Mouse (Mus musculus) retina, adult 2 months (tissue): ENCODE data around the gene Sox5.

Source experiments
- DNase-seq: peaks from one replicate; pipeline ENCODE4 v3.0.0-alpha.2; 2012; ENCODE audit warnings: low read depth, low spot score

Sox5 gene

DNA sequence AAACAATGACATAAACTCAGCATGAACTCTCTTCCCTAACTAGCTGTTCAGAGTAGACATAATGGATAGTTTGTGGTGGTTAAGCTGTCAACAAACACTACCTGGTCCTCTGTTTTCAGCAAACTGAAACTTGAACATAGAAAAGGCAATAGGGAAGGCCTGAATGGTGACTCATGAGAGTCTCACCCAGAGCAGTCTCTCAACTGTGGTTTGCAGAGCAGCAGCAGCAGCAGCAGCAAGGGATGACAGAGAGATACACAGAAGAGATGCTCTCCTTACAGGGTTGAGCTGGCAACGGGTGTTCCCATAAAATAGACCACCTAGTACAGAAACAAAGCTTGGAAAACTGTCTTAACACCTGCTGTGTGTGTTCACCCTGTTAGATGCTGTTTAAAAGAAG lies 661.8 kb downstream of the Sox5 start:
- DNase-seq = no peak

DNA sequence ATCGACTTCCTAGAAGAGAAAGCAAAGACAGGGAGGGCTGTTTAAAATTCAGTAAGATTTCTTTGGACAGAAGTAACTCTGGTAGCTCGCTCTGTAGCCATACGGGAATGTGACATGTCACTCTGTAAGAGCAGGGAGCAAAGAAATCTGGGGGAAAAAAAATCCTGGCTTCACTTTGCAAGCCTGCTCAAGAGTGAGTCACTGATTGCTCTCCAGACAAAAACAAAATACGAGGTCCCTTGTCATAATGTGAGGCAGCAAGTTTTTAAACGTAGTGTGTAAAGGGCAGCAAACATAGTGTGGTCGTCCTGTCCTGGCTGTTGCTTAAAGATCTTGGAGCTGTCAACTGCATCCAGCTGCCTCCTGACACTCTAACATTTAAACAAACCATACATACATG lies 665.1 kb downstream of the Sox5 start:
- DNase-seq = no peak

DNA sequence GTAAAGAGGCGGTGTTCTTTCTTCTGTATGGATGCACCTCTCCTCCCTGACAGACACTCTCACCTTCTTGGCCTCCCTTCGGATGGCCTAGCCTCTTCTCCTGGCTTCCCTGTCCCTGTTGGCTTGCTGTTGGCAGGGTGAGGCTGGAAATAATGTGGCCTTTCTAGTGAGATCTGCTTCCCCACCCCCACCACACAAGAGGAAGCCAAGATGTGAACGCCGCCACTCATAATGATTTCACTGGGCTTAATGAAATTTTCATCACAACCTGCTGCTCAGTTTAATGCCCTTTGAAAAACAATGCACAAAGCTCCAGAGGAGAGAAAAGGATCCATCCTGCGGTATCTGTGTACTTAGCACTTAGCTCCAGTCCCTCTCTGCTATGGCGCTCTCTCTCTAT lies 670.2 kb downstream of the Sox5 start:
- DNase-seq = no peak

DNA sequence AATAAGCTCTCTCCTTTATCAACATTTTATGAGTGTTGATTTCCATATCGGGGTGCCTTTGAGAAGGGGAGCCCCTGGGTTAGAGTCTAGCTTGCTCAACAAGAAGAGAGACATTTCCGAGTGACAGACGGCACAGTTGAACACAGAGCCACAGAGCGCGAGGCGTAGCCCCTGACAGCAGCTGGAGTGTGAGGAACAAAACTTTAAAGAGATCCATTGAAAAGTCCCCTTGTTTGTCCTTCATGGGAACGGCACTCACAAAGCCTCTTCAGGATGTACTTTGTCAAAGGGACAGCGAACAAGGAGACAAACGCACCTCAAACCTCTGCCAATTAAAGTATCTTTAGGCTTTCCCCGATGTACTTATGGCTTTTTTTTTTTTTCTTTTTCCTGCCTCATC lies 674.9 kb downstream of the Sox5 start:
- no peak for DNase-seq

DNA sequence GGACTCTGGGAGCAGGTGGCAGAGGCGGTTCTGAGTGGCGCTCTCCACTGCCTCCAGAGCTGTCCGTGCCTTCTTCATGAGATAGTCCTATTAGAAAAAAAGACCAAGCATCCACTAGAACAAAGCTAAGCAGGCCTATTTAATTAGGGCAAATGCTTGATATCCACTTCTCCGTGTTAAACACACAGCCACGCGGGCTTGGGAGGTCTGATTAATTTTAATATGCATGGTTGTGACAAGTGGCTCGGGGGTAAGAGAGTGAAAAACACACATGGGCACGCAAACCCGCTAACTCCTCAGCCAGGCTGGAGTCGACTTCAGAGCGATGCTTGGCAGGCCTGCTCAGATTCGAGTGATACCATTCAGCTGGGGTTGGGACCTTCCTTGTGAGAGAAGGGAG lies 676.1 kb downstream of the Sox5 start:
- no peak for DNase-seq

DNA sequence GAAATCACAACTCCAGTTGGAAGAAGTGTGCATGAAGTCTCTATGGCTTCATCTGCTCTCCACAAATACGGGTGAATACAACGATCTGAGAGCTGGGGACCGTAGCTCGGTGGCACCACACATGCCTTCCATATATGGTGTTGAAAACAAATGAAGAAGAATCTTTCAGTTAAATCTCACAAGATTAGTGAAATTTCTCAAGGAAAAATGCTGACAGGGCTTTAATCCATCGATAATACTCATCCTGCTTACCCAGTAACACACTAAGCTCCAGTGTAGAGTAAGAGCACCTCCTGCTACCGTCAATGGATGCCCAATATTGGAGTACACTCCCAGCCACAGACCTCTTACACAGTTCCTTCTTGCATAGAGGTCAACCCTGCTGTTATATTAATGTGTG lies 678.2 kb downstream of the Sox5 start:
- DNase-seq = no peak

DNA sequence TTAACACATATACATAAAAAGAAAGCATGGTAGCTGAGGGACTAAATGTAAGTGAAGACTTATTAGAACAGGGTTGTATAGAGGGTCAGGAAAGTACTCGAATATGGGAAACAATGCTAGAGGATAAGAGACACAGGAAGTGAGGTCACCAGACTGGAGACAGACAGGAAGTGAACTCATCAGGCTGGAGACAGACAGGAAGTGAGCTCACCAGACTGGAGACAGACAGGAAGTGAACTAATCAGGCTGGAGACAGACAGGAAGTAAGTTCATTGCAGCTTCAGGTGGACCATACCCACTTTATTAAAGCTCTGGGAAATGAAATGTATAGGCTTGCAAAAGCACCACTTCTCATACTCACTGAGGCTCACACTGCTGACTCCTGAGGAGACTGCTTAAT lies 680.9 kb downstream of the Sox5 start:
- DNase-seq = no peak

DNA sequence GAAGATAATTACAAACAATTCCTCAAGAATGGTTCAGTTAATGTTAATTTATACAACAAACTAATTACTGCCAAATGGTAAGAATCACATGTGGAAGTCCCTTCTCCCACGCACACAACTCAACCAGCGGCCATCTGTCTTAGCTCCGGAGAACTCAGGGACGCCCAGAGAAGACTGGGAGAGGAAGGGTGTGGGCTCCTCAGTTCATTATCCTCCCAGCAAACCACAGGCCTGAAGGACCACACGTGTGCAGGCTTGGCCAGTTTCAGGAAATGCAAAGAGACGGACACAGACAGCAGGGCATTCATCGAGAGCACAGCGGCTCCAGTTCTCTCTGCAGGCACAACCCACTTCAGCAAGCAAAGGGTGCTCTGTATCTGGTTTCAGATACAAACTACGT lies 683.7 kb downstream of the Sox5 start:
- DNase-seq = no peak

DNA sequence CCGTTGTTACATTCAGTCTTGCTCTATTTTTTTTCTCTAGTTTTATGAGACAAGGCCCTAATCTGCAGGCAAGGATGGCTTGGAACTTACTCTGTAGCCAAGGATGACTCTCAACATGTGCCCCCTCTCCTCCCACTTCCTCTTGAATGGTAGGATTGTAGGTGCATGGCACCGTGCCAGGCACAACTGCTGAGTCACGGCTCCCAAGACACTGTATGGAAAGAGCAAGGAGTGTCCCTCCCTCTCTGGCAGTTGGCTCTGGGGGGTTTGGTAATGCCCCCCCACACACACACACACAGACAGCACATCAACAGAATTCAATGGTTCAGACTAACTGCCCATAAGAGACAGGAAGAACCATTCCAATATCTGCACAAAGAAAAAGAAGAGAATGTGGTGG lies 693.5 kb downstream of the Sox5 start:
- DNase-seq = no peak

DNA sequence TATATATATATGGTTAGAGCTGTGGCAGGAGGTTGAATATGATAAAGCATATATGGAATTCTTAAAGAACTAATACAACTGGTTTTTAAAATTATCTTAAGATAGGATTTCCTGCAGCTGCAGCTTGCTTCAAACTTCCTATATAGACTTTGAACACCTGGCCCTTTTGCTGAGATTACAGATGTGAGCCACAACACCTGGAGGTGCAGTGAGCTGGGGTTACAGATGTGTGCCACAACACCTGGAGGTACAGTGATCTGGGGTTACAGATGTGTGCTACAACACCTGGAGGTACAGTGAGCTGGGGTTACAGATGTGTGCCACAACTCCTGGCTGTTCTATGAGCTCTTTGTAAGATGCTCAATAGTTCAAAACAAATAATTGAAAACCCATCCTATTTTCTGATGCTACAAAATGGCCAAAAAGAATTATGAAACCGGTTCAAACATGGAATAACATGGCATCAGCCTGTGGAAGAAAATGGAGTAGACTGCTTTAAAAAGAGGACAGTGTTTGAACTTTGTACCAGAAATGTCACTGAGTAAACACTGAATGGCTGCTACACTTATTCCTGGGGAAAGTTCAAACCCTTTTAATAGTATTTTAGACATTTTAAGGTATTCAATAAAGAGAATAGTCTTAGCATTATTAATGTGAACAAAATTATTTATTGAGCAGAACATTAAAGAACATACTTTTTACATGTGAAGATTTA lies 695.5 kb downstream of the Sox5 start:
- DNase-seq = no peak

DNA sequence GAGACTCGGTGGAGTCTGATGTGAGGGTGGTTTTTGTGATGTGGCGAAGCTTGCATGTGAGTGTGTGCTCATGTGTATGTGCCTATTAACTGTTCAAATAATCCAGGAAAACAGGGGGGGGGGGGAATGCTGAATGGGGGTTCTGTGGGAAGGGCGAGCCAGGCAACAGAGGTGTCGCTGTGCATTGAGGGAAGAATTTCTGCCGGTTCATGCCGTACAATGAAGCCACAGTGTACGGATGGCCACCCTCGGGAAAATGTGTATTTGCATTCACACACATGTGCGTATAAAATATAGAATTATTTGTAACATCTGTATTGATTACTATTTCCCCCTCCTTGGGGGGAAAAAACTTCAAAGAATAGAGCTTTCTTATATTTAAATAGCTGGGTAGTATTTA lies 699.5 kb downstream of the Sox5 start:
- DNase-seq = no peak

DNA sequence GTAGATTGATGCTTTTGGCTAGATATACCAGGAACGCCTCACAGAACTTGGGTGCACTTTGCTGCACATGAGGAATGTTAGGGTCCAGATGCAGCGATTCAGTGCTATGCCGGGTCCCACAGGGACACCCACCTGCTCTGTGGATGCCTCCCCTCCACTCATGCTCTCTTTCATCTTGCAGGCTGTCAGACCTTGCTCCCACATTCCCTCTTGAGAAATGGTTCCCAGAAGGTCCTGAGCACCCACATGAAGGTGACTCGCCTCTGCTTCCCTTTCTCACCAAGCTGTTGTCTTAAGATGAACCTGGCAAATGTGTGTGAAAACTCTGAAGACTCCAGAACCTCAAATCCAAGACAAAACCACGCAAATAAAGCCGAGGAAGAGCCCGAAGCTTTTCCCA lies 704.0 kb downstream of the Sox5 start:
- no peak for DNase-seq

DNA sequence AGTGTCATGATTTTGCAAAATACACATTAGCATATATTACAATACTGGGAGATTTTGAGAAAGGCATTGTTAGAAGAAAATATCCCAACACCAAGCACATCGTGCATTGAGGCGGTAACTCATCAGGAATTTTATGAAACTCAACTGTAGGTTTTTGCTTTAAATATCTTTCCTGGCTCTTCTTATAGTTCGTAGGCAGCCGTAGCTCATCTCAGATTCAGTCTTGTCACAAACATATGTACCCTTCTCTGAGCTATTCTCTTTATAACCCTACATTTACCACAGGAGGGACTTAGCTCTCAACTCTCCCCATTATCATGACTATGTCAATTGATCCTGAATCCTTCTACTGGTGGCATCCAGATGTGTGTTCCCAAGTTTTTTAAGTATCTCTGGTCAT lies 705.4 kb downstream of the Sox5 start:
- DNase-seq = no peak

DNA sequence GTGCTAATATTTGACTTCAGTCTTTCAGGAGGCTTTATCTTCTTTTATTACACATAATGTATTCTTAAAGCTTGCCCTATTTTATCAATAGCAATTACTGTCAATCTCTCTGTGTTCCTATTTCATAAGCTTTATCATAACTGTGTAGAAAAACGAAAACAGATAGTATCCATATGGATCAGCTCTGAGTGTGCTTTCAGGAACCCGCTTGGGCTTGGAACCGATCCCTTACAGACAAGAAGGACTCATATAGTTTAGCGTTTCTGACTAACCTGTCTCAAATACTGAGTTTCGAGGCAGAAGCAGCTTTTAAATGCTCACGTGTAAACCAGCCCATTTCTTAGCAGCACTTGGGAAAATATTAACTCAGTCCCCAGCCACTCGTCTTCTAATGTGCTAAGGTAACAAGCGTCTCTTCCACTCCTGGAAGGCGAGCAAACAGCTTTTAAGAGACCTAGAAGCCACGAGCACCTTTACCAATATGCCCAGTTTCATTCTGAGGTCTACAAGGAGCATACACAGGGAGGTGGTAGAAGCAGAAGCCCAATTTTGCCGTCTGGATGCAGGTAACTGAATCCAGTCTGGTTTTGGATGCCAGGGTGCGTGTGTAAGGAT lies 706.3 kb downstream of the Sox5 start:
- DNase-seq = no peak

DNA sequence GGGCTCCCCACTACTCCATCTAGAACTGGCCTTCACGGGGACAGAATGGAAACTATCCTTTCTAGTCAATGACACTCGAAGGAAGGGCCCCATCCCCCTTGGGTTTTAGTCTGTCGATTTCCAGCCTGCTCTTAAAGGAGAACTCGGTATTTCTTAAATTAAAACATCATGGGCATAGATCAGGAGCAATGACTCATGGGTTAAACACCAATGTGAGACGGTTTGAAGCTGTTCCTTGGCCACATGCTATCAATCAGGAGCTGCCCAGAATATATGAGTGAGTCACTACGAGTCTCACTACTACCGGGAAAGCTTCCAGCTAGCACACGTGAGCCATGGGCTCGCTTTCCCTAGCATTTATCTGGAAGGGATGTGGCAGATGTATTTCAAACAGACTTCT lies 707.0 kb downstream of the Sox5 start:
- DNase-seq = no peak

DNA sequence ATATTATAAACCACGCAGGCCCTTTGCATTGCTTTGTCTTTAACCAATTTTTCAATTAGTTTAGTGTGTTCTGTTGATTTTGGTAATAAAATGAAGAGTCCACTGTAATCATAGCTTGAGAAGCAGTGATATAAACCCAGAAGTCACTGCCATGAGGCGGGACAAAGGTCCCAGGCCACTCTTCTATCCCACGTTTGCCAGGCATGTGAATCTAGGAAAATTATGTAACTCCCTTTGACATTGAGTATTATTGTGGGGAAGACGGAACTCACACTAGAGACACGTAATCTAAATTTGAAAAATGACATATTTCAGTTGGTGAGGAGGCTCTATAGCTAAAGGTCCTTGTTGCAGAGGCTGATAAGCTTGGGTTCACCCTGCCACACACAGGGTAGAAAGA lies 711.3 kb downstream of the Sox5 start:
- DNase-seq = no peak

DNA sequence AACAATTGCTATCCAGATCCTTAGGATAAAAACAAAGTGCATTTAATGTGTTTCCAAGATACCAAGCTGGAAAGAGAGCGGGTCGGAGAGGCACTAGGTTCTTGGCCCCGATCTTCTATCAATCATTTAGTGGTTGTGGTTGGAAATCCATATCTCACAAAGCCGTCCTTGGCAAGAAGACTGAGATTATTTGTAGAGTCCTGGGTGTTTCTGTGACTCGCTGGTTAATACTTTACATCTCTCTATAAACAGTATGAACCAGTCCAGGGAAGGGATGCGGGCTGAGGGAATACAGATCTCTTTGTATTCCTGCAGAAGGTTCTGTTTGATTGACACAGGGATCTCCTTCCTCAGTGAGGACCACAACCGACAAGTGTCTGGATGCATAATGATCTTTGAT lies 714.3 kb downstream of the Sox5 start:
- DNase-seq = no peak

DNA sequence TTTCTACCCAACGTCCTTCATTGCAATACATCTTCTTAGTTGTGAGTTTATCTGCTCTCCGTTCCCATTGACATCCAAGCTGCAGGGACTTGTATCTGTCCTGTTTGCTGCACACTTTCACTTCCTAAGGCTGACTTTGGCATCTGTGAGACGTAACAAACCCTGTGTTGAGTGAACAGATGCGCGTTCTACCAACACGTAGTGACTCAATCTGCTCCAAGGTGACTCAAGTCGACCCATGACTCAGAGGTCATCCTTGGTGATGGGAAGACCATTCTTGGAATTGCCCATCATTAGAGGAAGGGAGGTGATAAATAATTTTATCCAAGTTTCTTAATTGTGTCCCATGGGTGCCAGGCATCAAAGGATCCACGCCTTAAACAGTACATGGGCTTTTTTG lies 719.3 kb downstream of the Sox5 start:
- no peak for DNase-seq

DNA sequence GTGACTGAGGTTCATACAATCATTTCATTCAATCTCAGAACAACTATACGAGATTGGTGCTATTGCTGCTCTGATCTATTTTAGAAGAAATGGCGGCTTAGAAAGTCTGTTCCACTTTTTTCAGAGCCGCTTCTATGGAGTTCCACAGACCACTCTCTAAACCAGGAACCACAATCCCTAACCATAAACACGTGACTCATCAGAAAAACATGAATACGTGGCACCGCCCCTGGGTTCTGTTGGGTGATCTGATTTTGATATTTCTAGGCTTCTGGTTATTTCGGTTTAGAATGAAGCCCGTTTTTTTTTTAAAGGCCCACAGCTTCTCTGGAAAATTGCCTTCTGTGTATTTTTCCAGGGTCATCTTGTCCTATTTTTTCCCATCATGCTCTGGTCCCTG lies 720.0 kb downstream of the Sox5 start:
- no peak for DNase-seq

DNA sequence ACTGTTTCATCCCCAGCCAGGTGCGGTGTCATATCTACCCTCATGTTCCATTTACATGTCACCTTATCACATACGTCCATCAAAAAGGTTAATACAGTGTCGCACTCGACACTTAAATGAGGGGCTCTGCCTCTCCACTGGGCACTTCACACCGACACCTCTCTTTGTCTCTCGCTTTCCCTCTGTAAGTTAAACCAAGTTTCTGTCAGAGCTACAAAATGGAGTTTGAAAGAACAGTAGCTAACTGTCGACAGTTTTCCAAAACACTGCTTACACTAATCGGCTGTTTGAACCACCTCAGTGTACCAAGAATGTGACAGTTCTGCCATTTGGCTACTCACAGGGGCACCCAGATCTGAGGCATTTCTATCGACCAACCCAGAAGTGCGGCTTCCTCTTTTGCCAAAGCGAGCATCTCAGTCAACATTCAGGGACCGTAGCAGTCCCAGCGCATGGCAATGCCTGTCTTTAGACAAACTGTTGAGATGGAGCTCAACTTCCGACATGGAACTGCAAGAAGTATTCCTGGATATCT lies 724.6 kb downstream of the Sox5 start:
- DNase-seq = no peak

DNA sequence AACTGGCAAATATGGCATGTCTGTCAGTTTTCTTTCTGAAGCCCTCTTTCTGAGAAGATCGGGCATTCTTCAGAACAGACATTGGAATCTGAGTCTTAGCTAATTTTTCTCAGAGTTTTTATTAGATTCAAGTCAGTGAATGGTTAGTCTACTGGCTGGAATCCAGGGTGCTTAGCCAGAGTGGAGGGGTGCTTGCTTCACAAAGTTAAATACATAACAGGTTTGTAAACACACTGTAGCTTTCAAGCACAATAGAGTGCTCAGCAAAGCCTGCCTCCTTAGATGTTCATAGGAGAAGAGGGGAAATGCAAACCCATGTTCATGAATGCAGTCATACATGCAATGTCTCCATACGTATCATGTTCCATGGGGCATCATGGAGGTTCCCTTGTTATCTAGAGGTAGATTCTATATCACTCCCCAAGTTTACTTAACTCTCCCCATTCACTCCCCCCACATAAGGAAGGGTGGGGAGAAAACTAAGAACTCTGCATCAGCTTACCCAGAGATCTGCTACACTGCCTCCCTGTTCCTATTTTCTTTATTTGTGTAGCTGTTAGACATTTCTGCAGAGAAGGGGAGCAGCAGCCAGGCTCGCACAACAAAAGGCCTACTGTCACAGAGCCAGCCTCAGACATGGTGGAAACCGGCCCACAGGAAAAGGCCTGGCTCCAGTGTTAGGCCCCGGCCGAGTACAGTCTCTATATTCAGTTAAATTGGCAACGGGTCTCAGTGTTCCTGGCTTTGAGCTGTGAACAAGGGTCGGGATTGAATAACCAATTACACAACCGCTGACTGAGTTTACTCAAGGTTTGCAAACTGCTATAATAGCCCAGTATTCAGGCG lies 725.3 kb downstream of the Sox5 start:
- no peak for DNase-seq

DNA sequence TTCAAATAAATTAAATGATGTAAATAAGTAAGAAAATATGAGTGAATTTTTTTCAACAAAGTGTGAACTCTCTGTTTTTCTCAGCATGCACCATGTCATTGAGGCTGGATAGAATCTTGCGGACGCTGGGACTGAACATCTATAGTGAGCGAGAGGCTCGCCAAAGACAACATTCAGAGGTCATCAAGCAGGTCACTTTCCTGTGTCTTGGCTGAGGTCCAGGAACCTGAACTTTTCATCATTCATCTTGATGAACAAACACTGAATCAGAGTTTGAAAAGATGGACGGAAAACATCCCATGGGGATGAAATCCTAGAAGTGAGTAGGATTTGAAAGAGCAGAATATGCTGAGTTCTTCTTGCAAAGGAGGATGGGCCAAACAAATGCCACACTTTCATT lies 729.3 kb downstream of the Sox5 start:
- no peak for DNase-seq

DNA sequence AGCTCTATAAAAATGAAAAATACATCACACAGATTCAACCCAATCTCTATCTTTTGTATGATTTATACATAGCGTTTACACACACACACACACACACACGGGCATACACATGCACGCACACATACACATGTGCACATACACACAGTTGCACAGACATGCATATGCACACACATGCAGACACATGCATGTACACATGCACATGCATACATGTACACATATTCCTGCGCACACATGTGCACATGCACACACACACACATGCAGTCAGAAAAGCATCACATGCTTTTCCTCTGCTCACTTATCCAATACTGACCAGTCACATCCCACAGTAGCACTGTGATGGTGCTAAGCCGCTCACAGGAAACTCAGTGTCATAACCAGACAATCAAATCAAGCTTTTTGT lies 730.5 kb downstream of the Sox5 start:
- DNase-seq = no peak
